Mouse (Mus musculus) megakaryocyte-erythroid progenitor cell, adult 5-6 weeks (primary cell): ENCODE results near the gene Map3k9. TPM values are rescaled to one million over a fixed set of nuclear protein-coding genes. Genes with fewer than 3 reads are reported as not detected.

Experiments used
- ATAC-seq: replicated peaks from 2 replicates; pipeline ENCODE4 v1.8.0; 2016; ENCODE audit warnings: mild to moderate bottlenecking, inconsistent platforms; ENCODE audit not compliant: severe bottlenecking, poor library complexity, low FRiP score, low TSS enrichment
- total RNA-seq, 2 experiments: library from RNA; stranded (forward) in 1 of 2; stranded (reverse) in 1 of 2; fragments of 200-1000, 215-1000 nt in 1 of 2; fragments of >200 nt in 1 of 2; fragmentation: Nextera tagmentation in 1 of 2; gene quantifications; 2 replicates each; pipeline ENCODE4 v1.2.3; 2014 to 2017

Gene Map3k9
- total RNA-seq, 2 experiments from 2014 or later = 0.19 TPM; not detected in 1

DNA sequence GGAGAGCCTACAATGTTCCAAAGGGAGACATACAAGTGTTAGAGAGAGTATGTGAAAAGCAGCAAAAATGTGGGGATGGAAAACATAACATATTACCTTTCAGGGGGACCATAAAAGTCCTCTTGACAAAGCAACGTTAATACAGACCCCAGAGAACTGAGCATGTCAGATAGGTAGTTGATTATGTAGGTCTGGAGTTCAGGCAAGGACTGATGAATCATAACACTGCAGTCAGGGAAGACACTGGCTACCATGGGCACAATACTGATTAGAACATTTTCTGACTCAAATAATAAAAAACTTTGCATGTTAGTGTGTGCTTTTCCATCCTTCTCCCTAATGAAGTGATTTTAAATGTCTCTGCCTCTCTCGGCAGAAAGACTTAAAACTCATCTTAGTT is 8.5 kb upstream of the Map3k9 start:
- no peak for ATAC-seq

GRCm38 (mm10) chr12:81788672-81789084 is 7.7 kb upstream of the Map3k9 start:
- ATAC-seq = peak; percentile 84

- no peak for ATAC-seq
Observed at GRCm38 (mm10) chr12:81787262-81787661, 6.3 kb upstream of the Map3k9 start.

DNA sequence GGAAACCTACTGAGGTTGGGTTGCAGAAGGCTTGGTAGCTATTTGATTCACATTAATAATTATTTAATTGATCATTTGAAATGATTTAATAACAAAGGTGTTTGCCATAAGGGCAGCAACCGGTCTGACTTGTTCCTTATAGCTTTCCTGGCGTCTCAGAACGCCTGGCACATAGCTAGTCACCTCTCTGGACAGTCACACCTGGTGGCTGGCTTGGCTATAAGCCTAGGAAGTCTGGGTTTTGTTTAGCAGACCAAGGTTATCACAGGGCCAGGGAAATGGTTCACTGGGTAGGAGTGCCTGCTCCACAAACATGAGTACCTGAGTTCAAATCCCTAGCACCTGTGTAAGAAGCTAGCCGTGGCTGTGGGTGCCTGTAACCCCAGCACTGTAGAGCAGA is 2.3 kb upstream of the Map3k9 start:
- ATAC-seq = no peak

DNA sequence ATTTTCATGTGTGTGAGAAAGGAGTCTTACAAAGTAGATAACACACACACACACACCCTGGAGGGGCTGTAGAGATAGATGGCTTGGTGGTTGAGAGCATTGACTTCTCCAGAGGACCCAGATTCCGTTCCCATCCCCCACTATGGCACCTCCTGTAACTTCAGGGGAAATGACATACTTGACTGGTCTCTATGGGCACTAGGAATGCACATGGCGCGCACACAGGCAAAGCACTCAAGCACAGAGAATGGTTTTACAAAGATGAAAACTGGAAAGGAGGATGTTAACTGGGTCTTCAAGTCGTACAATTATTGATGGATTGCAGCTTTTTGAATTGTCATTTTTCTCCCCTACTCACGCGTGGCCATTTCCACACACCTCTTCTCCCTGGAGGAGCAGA is 1.6 kb upstream of the Map3k9 start:
- no peak for ATAC-seq

DNA sequence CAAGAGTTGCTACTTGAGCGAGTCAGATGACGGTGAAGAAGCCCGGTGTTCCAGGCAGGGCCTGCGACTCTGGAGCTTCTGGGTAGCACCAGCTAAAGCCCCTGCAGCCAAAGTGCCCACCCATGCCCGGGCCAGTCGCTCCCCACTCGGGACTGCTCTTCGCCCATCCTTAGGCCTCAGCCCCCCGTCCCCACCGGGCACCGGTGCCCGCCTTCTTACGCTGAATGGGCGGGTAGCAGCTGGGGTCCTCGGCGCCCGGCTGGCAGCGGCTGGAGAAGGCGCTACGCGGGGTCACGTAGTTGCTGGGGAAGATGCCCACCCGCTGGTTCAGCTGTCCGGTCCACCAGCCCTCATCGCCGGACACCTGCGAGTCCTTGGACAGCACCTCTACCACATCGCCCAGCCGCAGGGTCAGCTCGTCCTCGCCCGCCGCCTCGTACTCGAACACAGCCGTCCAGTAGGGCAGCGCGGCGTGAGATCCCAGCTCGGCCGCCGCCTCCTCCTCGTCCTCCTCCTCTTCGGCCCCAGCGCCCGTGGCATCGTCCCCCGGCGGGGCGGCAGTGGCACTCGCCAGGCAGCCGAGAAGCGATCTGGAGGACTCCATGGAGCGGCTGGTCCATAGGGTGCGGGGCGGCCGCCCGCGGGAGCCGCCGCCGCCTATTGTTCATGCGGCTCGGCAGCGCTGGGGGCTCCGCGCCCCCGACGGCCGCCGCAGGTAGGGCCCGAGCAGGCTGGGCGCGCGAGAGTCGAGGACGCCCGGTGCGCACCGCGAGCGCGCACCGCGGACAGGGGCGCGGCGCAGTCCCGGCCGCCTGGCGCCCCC is 493 bp downstream of the Map3k9 start:
- no peak for ATAC-seq

GRCm38 (mm10) chr12:81779831-81780230 is 1.1 kb downstream of the Map3k9 start:
- no peak for ATAC-seq

DNA sequence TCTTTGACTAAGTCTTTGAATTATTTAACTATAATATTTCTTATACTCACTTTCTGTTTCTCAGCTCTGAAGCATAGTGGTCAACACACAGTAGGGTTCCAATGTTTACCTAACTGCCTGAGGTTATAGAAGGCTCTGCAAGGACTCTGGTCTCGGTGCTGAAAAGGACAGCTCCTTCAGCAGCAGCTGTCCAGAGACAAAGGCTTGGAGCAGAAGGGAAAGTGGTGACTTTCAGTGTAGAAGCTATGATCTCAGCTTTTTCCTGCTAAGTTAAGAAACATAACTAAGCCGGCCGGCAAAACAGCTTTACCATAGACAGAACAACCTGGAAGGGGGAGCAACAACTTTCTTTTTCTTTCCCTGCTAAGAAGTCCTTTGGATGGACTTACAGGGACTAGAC is 4.8 kb downstream of the Map3k9 start:
- no peak for ATAC-seq

GRCm38 (mm10) chr12:81775641-81776040 is 5.3 kb downstream of the Map3k9 start:
- ATAC-seq = no peak

DNA sequence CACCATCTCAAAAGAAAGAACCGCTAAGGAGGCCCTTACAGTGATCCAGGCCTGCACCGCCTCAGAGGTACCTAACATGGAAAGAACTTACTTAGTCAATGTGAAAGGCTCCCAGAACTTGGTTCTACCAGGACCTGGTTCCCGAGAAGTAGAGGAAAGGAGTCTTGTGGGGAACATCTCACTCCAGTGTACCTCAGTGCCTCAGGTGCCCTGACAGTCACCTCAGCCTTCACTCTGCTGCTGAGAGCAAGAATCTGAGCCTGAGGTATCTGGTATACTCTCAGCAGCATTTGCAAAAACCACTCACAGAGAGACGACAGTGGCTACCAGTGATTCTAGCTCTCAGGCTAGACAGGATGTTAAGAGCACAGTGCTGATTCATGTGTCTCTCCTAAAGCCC is 6.8 kb downstream of the Map3k9 start:
- no peak for ATAC-seq

DNA sequence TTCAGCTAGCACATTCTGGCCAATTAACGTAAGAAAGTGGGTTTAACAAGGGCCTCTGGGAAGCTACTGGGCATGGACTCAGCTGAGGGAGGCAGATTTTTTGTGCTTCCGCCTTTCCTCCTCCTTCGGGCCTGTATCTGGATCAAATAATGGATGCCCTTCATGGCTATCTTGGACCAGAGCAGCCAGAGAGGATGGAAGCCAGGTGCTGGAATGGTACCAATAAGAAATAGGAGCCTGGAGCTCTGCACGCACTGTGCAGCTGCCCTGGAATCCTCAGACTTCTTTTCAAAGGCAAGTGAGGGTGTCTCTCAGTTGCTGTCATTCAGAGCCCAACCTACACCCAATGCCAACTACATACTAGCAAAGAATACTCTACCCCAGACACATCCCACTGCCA is 11.5 kb downstream of the Map3k9 start:
- no peak for ATAC-seq

- ATAC-seq = no peak
Observed at GRCm38 (mm10) chr12:81765386-81765785, 15.6 kb downstream of the Map3k9 start.

GRCm38 (mm10) chr12:81764370-81764769 is 16.6 kb downstream of the Map3k9 start:
- no peak for ATAC-seq

- ATAC-seq = no peak
Observed at GRCm38 (mm10) chr12:81754651-81755050, 26.3 kb downstream of the Map3k9 start.

- ATAC-seq = no peak
Observed at GRCm38 (mm10) chr12:81751116-81751515, 29.9 kb downstream of the Map3k9 start.

DNA sequence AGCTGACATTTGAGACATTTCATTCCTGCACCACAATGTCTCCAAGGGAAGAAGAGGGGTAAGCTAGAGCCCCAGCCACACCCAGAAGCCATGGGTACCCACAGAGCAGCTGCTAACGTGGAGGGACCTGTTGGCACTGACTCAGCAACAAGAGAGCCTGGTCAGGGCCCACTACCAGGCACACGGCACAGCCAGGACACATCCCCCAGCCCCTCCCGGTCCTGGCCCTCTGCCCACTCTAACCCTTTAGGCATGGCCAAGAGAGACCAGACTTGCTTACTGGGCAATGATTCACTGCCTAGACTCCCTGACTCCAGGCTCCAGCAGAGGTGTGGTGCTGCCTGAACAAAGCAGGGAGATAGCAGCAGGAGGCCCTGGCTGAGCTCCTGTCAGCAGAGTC is 32.1 kb downstream of the Map3k9 start:
- ATAC-seq = no peak

DNA sequence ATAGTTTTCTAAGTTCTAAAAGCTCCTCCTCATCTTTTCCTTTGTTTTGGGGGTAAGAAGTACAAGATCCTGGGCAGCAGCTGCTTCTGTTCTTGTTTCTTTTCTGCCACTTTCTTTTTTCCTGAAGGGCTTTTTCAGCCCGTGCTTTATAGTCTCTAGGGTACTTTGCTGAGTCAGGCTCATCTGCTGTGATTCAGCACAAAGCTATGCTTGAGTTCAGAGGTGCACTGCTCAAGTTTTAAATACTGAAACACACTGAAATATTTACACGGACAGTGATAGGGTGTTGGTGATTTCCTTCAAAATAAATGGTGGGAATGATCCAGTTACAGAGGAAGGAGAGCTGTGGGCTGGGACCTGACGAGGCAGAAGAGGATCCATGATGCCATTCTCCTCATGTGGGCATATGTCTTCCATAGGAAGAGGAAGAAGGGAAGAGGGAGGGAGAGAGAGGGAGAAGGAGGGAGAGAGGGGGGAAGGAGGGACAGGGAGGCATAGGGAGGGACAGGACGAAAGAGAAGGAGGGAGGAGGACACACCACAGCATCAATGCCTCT is 32.9 kb downstream of the Map3k9 start:
- ATAC-seq = no peak

- ATAC-seq = no peak
Observed at GRCm38 (mm10) chr12:81746400-81747024, 34.5 kb downstream of the Map3k9 start.

DNA sequence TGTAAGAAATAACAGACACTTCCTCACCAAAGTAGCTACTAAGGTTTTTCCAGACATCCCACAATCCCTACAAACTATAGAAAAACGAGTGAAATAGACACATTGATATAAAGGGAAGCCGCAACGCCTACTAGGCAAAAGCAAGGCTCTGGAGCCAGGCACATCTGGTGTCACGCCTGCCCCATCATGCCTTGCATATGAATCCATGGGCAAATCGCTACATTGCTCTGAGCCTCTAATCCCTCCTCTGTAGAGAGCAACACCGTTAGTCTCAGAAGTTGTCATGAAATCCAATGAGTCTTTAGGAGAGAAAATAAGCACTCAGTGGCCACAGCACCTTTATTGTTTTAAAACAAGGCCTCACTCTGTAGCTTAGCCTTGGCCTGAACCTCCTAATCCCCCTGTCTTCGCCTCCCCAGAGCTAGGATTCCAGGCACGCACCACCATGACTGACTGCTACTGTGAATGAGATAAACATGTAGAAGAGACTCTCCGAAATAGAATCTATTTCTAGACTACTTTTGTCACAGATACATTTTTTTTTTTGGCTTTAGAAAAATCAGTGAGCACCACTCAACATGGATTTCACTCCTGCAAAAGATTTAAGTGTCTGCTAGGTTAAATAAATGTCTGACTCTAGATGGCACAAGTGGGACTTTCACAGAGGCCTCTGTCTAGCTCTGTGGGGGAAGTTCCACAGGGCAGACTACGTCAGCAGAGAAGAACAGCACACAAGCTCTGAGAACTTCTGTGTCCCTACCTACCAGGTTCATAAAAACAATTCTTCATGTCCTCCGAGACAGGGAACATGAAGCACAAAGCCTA is 45.5 kb downstream of the Map3k9 start:
- no peak for ATAC-seq

DNA sequence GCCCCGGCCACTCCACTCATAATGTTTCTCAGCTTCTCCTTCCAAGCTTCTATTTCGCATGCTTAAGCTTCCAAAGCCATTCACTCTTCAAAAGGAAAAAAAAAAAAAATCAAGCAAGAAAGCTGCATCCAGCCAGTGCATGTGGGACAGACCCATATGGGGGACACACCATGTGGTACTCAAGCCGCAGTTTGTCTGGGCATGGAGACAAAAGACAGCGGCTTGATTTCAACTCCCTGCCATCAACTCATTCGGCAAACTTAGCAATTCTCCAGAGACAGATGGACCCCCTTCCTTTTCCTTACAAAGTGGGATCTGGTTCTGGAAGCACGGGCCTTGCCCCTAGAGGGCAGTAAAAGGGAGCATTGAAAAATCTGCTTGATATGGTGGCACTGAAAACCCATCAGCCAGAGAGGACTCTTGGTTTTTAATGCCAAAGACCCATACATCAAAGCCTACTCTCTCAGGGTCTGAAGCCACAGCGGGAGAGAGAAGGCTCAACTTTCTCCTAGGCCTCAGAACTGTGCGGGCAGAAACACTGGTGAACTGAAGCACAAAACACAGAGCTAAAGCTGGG is 54.6 kb downstream of the Map3k9 start:
- no peak for ATAC-seq
